Mouse (Mus musculus) heart, adult 2 months (tissue): ENCODE measurements around the gene Wwox.

ENCODE experiments used
- EP300 ChIP-seq: fragments of 200-500 bp; IDR thresholded peaks from 2 replicates; pipeline ENCODE4 v1.6.1; 2011; ENCODE audit warnings: low read depth, low read length, control low read depth; ENCODE audit not compliant: insufficient read depth
- POLR2A ChIP-seq: fragments of 200-500 bp; IDR thresholded peaks from 2 replicates; pipeline ENCODE4 v1.6.1; 2011; ENCODE audit warnings: mild to moderate bottlenecking, low read depth, low read length, control low read depth; ENCODE audit not compliant: insufficient read depth

GRCm38 (mm10) chr8:115066550-115067058, 627.1 kb downstream of the Wwox start:
- TF ChIP-seq EP300 (no peak), POLR2A (no peak)
